Mouse (Mus musculus): ENCODE measurements at regions not wholly inside any gene's neighbourhood (a gene's known extent, or its start where the extent isn't known, plus 50 kb on each side); places are given as distances from the start of the nearest gene placed in this dataset.

DNA sequence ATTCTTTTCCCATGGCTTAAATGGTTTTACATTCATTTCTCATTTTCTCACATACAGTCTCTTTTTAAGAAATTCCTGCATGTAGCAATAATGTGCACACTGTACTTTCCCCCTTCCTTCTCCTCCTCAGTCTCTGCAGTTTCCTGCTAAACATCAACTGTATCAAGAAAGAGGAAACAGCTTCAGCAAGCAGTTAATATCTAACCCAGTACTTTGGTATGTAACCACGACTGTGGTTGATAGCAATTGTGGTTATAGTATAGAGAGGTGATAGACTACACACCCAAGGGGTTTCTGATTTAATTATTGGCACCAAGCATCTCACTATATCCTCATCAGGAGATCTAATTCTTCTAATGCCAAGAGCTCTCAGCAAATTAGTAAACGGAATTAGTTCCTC is 52.8 kb upstream of the Eci2 start:
- ChIA-PET POLR2A (no interaction called here), CTCF (interaction anchor here (1.4 kb wide), 1 partner anchor 10 kb away, joined by 3 read pairs; no protein-coding TSS in a partner anchor)
- TF ChIP-seq CTCF (IDR thresholded peaks at IDR 0.05) = no peak
- H3K27me3 ChIP-seq = no peaks in the 10 kb centered on the region
- ATAC-seq = no peak
- no peak for DNase-seq (ENCODE audit: low read depth, low spot score)
- in situ Hi-C loops (cut with MboI; ENCODE audit: low pct_unique_long_range_greater_than_20kb) = no loop called here

- TF ChIP-seq CTCF (IDR thresholded peaks at IDR 0.05) = peak; percentile 37
- ChIA-PET POLR2A (no interaction called here), CTCF (interaction anchor here (0.9 to 1.7 kb wide), 2 partner anchors 11 to 16 kb away, joined by 3 read pairs; no protein-coding TSS in a partner anchor)
- in situ Hi-C loops (cut with MboI; ENCODE audit: low pct_unique_long_range_greater_than_20kb) = no loop called here
- no peak for DNase-seq (ENCODE audit: low read depth, low spot score)
- no peak for ATAC-seq
- H3K27me3 ChIP-seq = no peaks in the 10 kb centered on the region
These were observed 58.5 kb upstream of the Eci2 start for GRCm38 (mm10) chr13:35085386-35085785.

- DNase-seq (ENCODE audit: low read depth, low spot score) (no peak), ATAC-seq (no peak)
- in situ Hi-C loops (cut with MboI; ENCODE audit: low pct_unique_long_range_greater_than_20kb) = no loop called here
- ChIA-PET CTCF (interaction anchor here (1.2 to 1.7 kb wide), 2 partner anchors 13 to 23 kb away, joined by 3 read pairs; no protein-coding TSS in a partner anchor), POLR2A (no interaction called here)
- H3K27me3 ChIP-seq = no peaks in the 10 kb centered on the region
- no peak for TF ChIP-seq CTCF (IDR thresholded peaks at IDR 0.05)
These were observed 60.5 kb upstream of the Eci2 start for GRCm38 (mm10) chr13:35087246-35088040.

DNA sequence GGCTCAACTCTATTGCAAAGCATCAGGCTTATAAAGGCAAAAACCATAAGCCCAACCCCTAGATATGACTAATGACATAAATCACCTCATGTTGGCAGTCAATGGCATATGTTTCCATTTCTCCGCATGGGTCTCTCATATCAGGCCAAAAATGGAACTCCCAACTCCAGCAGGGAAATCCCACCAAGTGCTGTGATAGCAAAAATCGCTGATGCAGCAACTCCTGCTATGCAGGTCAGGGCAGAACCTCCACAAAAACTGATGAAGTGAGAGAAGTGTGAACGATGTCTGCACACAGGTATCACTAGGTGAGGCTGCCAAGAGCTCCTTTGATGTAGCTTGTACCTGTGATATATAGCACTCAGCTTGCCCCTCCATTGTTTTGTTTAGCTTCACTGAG is 64.3 kb upstream of the Eci2 start:
- H3K27me3 ChIP-seq = no peaks in the 10 kb centered on the region
- ChIA-PET CTCF (no interaction called here), POLR2A (no interaction called here)
- DNase-seq (ENCODE audit: low read depth, low spot score) (no peak), ATAC-seq (no peak)
- in situ Hi-C loops (cut with MboI; ENCODE audit: low pct_unique_long_range_greater_than_20kb) = no loop called here
- no peak for TF ChIP-seq CTCF (IDR thresholded peaks at IDR 0.05)

DNA sequence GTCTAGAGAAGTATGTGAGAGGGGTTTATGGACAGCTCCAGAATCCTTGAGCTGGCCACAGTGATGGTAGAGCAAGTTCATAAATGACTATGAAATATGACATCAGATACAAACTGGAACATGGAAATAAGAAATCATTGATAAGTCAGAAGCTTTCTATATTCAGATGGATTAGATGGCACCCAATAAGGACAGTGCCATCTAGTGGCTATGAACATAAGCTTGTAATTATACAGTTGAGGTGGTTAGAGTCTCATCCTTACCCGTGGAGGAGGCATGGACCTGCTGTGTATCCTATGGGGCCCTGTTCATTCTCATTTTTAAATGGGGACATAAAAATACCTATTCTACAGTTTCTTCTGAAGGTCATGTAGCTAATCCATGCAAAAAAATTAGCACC is 92.9 kb upstream of the Eci2 start:
- TF ChIP-seq CTCF (IDR thresholded peaks at IDR 0.05) = peak; percentile 40
- in situ Hi-C loops (cut with MboI; ENCODE audit: low pct_unique_long_range_greater_than_20kb) = no loop called here
- H3K27me3 ChIP-seq = no peaks in the 10 kb centered on the region
- no peak for ATAC-seq
- CTCF ChIA-PET = interaction anchor here (1.0 to 2.9 kb wide), 6 partner anchors 10 to 24 kb away, joined by 3 to 8 read pairs (median 4); no protein-coding TSS in a partner anchor
- POLR2A ChIA-PET = no interaction called here
- DNase-seq (ENCODE audit: low read depth, low spot score) = no peak

GRCm38 (mm10) chr13:35129475-35129874 is 102.6 kb upstream of the Eci2 start:
- TF ChIP-seq CTCF (IDR thresholded peaks at IDR 0.05) = no peak
- ChIA-PET POLR2A (no interaction called here), CTCF (interaction anchor here (2.1 kb wide), 1 partner anchor 10 kb away, joined by 8 read pairs; no protein-coding TSS in a partner anchor)
- H3K27me3 ChIP-seq = no peaks in the 10 kb centered on the region
- ATAC-seq = no peak
- in situ Hi-C loops (cut with MboI; ENCODE audit: low pct_unique_long_range_greater_than_20kb) = no loop called here
- no peak for DNase-seq (ENCODE audit: low read depth, low spot score)

- peak; percentile 57 for ATAC-seq
- H3K27me3 ChIP-seq = no peaks in the 10 kb centered on the region
- peak; percentile 58 for DNase-seq (ENCODE audit: low read depth, low spot score)
- no peak for TF ChIP-seq CTCF (IDR thresholded peaks at IDR 0.05)
- ChIA-PET POLR2A (no interaction called here), CTCF (interaction anchor here (1.0 to 2.1 kb wide), 2 partner anchors 12 kb away, joined by 4 to 8 read pairs; no protein-coding TSS in a partner anchor)
- in situ Hi-C loops (cut with MboI; ENCODE audit: low pct_unique_long_range_greater_than_20kb) = no loop called here
These were observed 104.6 kb upstream of the Eci2 start for GRCm38 (mm10) chr13:35131272-35132185.

DNA sequence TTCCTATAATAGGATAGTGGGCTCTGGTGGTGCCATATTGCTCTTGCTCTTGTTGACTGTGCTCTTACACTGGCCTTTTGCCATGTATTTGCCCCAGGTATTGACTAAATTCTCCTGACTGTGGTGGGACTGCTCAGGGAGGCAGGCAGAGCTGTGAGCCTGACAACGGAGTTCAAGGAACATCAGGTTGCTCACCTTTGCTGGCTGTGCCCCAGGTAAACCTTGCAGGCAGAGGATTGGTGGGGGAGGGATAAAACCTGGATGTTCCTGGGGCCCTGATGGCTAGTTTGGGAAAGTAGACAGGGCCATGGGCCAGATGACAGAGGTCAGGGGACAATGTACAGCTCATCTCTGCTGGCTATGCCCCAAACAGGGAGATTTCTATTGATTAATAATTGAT is 124.7 kb upstream of the Eci2 start:
- no peaks in the 10 kb centered on the region for H3K27me3 ChIP-seq
- in situ Hi-C loops (cut with MboI; ENCODE audit: low pct_unique_long_range_greater_than_20kb) = no loop called here
- ChIA-PET CTCF (interaction anchor here (0.9 to 1.1 kb wide), 2 partner anchors 11 kb away, joined by 3 read pairs; no protein-coding TSS in a partner anchor), POLR2A (no interaction called here)
- no peak for TF ChIP-seq CTCF (IDR thresholded peaks at IDR 0.05)
- no peak for ATAC-seq
- no peak for DNase-seq (ENCODE audit: low read depth, low spot score)

GRCm38 (mm10) chr13:35159456-35159855 is 132.6 kb upstream of the Eci2 start:
- in situ Hi-C loops (cut with MboI; ENCODE audit: low pct_unique_long_range_greater_than_20kb) = no loop called here
- no peaks in the 10 kb centered on the region for H3K27me3 ChIP-seq
- TF ChIP-seq CTCF (IDR thresholded peaks at IDR 0.05) = no peak
- CTCF ChIA-PET = interaction anchor here (1.4 kb wide), 1 partner anchor 17 kb away, joined by 5 read pairs; no protein-coding TSS in a partner anchor
- ATAC-seq (no peak), DNase-seq (ENCODE audit: low read depth, low spot score) (no peak)
- POLR2A ChIA-PET = no interaction called here

DNA sequence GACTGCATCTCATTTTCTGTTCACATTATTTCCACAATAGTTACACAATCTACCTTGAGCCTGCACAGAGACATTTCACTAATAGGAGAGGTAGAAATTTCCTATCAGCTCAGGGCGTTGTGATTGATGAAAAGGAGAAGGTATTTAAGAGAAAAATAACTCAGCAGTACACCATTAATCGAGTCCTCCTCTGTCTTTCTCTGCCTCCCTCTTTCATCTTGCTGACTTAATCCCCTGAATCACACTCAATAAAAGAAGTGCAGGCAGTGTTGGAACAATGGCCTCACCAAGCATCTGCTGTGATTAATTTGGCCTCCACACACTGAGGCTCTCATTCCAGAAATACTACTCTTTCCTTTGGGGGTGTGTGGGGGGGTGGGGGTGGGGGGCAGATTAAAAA is 133.9 kb upstream of the Eci2 start:
- no peak for TF ChIP-seq CTCF (IDR thresholded peaks at IDR 0.05)
- in situ Hi-C loops (cut with MboI; ENCODE audit: low pct_unique_long_range_greater_than_20kb) = no loop called here
- ATAC-seq (no peak), DNase-seq (ENCODE audit: low read depth, low spot score) (no peak)
- CTCF ChIA-PET = interaction anchor here (1.4 kb wide), 1 partner anchor 16 kb away, joined by 5 read pairs; no protein-coding TSS in a partner anchor
- H3K27me3 ChIP-seq = no peaks in the 10 kb centered on the region
- POLR2A ChIA-PET = interaction anchor here (0.6 kb wide), 1 partner anchor 576 kb away, joined by 5 read pairs; no protein-coding TSS in a partner anchor
